Mouse (Mus musculus): ENCODE results near the gene Maip1. TPM values are rescaled to one million over a fixed set of nuclear protein-coding genes. Genes with fewer than 3 reads are reported as not detected.

Maip1 gene
- polyA plus RNA-seq, 2 experiments, result 10.6 to 15.4 TPM

GRCm38 (mm10) chr1:57375276-57375675 lies 30.9 kb upstream of the Maip1 start:
- H3K4me3 ChIP-seq (replicated peaks; ENCODE audit: low read length), result no peak overlapping the region
- H3K27ac ChIP-seq (replicated peaks; ENCODE audit: low read depth, low read length), result no peak overlapping the region
- no peak overlapping the region for H3K4me2 ChIP-seq (replicated peaks; ENCODE audit: low read depth, low read length, severe bottlenecking)
- H3K9me3 ChIP-seq (ENCODE audit: control insufficient read depth, low read length), result no peaks in the 10 kb centered on the region
- no peaks in the 10 kb centered on the region for H3K36me3 ChIP-seq (ENCODE audit: control insufficient read depth, insufficient read depth, low read length)
- 96% methylated on average over 2 of the region's 2 CpGs for WGBS
- H3K9ac ChIP-seq (ENCODE audit: low read depth, low read length, severe bottlenecking), result no peak overlapping the region
- peaks cover 5% of the 10 kb centered on the region for H3K4me1 ChIP-seq (ENCODE audit: control insufficient read depth, insufficient read depth, low read length)
- no peaks in the 10 kb centered on the region for H3K27me3 ChIP-seq (ENCODE audit: control insufficient read depth, insufficient read depth, low read length)
- ATAC-seq (ENCODE audit: low FRiP score, low read depth) (no peak), DNase-seq (ENCODE audit: low spot score) (no peak)
- TF ChIP-seq POLR2A (IDR thresholded peaks at IDR 0.05; ENCODE audit: borderline replicate concordance, extremely low read depth, insufficient read depth, insufficient read length), result no peak

GRCm38 (mm10) chr1:57376806-57377205 lies 29.3 kb upstream of the Maip1 start:
- Histone ChIP-seq H3K27ac (replicated peaks; ENCODE audit: low read depth, low read length) (no peak overlapping the region), H3K9me3 (ENCODE audit: control insufficient read depth, low read length) (no peaks in the 10 kb centered on the region), H3K4me1 (ENCODE audit: control insufficient read depth, insufficient read depth, low read length) (peaks cover 5% of the 10 kb centered on the region), H3K36me3 (ENCODE audit: control insufficient read depth, insufficient read depth, low read length) (no peaks in the 10 kb centered on the region), H3K27me3 (ENCODE audit: control insufficient read depth, insufficient read depth, low read length) (no peaks in the 10 kb centered on the region), H3K9ac (ENCODE audit: low read depth, low read length, severe bottlenecking) (0 out of 2 replicates have a peak overlapping the region, but pooled peaks have one; percentile 83), H3K4me3 (replicated peaks; ENCODE audit: low read length) (peak overlapping the region; percentile 85), H3K4me2 (replicated peaks; ENCODE audit: low read depth, low read length, severe bottlenecking) (peak overlapping the region; percentile 100)
- no peak for ATAC-seq (ENCODE audit: low FRiP score, low read depth)
- DNase-seq (ENCODE audit: low spot score), result no peak
- 64% methylated on average over 6 of the region's 6 CpGs for WGBS
- no peak for TF ChIP-seq POLR2A (IDR thresholded peaks at IDR 0.05; ENCODE audit: borderline replicate concordance, extremely low read depth, insufficient read depth, insufficient read length)

GRCm38 (mm10) chr1:57377376-57378341 lies 28.5 kb upstream of the Maip1 start, which contains the start of gene 1700066M21Rik:
Gene 1700066M21Rik (plus strand): TSS chr1:57377620.
- H3K27me3 ChIP-seq (ENCODE audit: control insufficient read depth, insufficient read depth, low read length), result no peaks in the 10 kb centered on the region
- peak within 1 kb of the TSS; percentile 100 for H3K4me2 ChIP-seq (replicated peaks; ENCODE audit: low read depth, low read length, severe bottlenecking)
- H3K4me3 ChIP-seq (replicated peaks; ENCODE audit: low read length), result peak within 1 kb of the TSS; percentile 85
- no peaks in the 10 kb centered on the region for H3K9me3 ChIP-seq (ENCODE audit: control insufficient read depth, low read length)
- DNase-seq (ENCODE audit: low spot score), result peak; percentile 86
- H3K4me1 ChIP-seq (ENCODE audit: control insufficient read depth, insufficient read depth, low read length), result peaks cover 5% of the 10 kb centered on the region
- peak within 1 kb of the TSS; percentile 41; the same call in 1 of the 2 replicates for H3K27ac ChIP-seq (replicated peaks; ENCODE audit: low read depth, low read length)
- ATAC-seq (ENCODE audit: low FRiP score, low read depth), result peak; percentile 97
- WGBS, result 1% methylated on average over 76 of the region's 81 CpGs
- no peaks in the 10 kb centered on the region for H3K36me3 ChIP-seq (ENCODE audit: control insufficient read depth, insufficient read depth, low read length)
- peak; percentile 80; the same call in 1 of the 2 replicates for TF ChIP-seq POLR2A (IDR thresholded peaks at IDR 0.05; ENCODE audit: borderline replicate concordance, extremely low read depth, insufficient read depth, insufficient read length)
- peak within 1 kb of the TSS; percentile 83 for H3K9ac ChIP-seq (ENCODE audit: low read depth, low read length, severe bottlenecking)

GRCm38 (mm10) chr1:57386519-57386918 lies 19.6 kb upstream of the Maip1 start:
- Histone ChIP-seq H3K36me3 (ENCODE audit: control insufficient read depth, insufficient read depth, low read length) (peaks cover 24% of the 10 kb centered on the region), H3K27ac (replicated peaks; ENCODE audit: low read depth, low read length) (no peak overlapping the region), H3K9me3 (ENCODE audit: control insufficient read depth, low read length) (no peaks in the 10 kb centered on the region), H3K4me3 (replicated peaks; ENCODE audit: low read length) (no peak overlapping the region), H3K4me1 (ENCODE audit: control insufficient read depth, insufficient read depth, low read length) (no peaks in the 10 kb centered on the region), H3K9ac (ENCODE audit: low read depth, low read length, severe bottlenecking) (no peak overlapping the region), H3K4me2 (replicated peaks; ENCODE audit: low read depth, low read length, severe bottlenecking) (no peak overlapping the region), H3K27me3 (ENCODE audit: control insufficient read depth, insufficient read depth, low read length) (no peaks in the 10 kb centered on the region)
- no peak for DNase-seq (ENCODE audit: low spot score)
- no peak for TF ChIP-seq POLR2A (IDR thresholded peaks at IDR 0.05; ENCODE audit: borderline replicate concordance, extremely low read depth, insufficient read depth, insufficient read length)
- ATAC-seq (ENCODE audit: low FRiP score, low read depth), result no peak

GRCm38 (mm10) chr1:57387876-57388275 lies 18.3 kb upstream of the Maip1 start:
- peak; percentile 11 for DNase-seq (ENCODE audit: low spot score)
- Histone ChIP-seq H3K4me2 (replicated peaks; ENCODE audit: low read depth, low read length, severe bottlenecking) (no peak overlapping the region), H3K9ac (ENCODE audit: low read depth, low read length, severe bottlenecking) (no peak overlapping the region), H3K4me1 (ENCODE audit: control insufficient read depth, insufficient read depth, low read length) (no peaks in the 10 kb centered on the region), H3K27me3 (ENCODE audit: control insufficient read depth, insufficient read depth, low read length) (no peaks in the 10 kb centered on the region), H3K4me3 (replicated peaks; ENCODE audit: low read length) (no peak overlapping the region), H3K36me3 (ENCODE audit: control insufficient read depth, insufficient read depth, low read length) (peaks cover 31% of the 10 kb centered on the region), H3K9me3 (ENCODE audit: control insufficient read depth, low read length) (no peaks in the 10 kb centered on the region), H3K27ac (replicated peaks; ENCODE audit: low read depth, low read length) (no peak overlapping the region)
- 77% methylated on average over 2 of the region's 2 CpGs for WGBS
- no peak for ATAC-seq (ENCODE audit: low FRiP score, low read depth)
- TF ChIP-seq POLR2A (IDR thresholded peaks at IDR 0.05; ENCODE audit: borderline replicate concordance, extremely low read depth, insufficient read depth, insufficient read length), result no peak

All from limb, embryonic 14.5 days (tissue).